Comparison of ENCODE assay signal across 7 mouse cellular contexts in the genomic region with DNA sequence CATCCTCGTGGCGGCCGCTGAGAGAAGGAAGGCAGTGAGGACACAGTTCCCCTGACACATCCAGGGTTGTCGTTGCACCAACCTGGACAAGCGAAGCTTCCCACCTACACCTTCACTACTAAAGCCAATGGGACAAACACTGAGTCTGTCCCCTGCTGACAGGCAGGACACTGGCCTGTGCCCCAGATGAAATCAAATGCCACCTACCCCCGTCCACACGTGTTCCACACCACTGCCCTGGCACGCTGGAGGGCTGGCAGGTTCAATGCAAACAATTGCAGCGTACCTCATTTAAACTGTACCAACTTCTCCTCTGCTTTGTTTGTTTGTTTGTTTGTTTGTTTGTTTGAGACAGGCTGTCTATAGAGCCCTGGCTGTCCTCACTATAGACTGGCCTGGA. TPM values are rescaled to one million over a fixed set of nuclear protein-coding genes. Genes with fewer than 3 reads are reported as not detected.
A peak's percentile ranks its signal among the peaks of the same experiment; 100 is the strongest.
DNase-seq lines count a peak whose midpoint lies in the region; ATAC-seq and TF ChIP-seq lines count a peak whose summit lies in the region.

No protein-coding gene starts in this region.

- peaks cover 57% of the 10 kb centered on the region for H3K4me1 ChIP-seq in megakaryocyte, embryonic 14.5 days
- peaks cover 58% of the 10 kb centered on the region for H3K4me1 ChIP-seq in forebrain, embryonic 16.5 days (replicated peaks; ENCODE audit: control insufficient read depth, insufficient read depth, low read length)
- H3K4me1 ChIP-seq in liver, embryonic 11.5 days (replicated peaks; ENCODE audit: control insufficient read depth, insufficient read depth, low read length) = peaks cover 55% of the 10 kb centered on the region
- H3K4me1 ChIP-seq in stomach, postnatal 0 days (replicated peaks; ENCODE audit: control insufficient read depth, insufficient read depth) = peaks cover 21% of the 10 kb centered on the region

- H3K9ac ChIP-seq in forebrain, embryonic 16.5 days (replicated peaks; ENCODE audit: low read depth, low read length) = no peak overlapping the region
- peak overlapping the region; percentile 6; the same call in 1 of the 2 replicates for H3K9ac ChIP-seq in liver, embryonic 11.5 days (ENCODE audit: low read depth, low read length)
- H3K9ac ChIP-seq in stomach, postnatal 0 days (ENCODE audit: low read length) = no peak overlapping the region; the same call in 1 of the 2 replicates

- no peaks in the 10 kb centered on the region for H3K27me3 ChIP-seq in megakaryocyte, embryonic 14.5 days (replicated peaks)
- H3K27me3 ChIP-seq in forebrain, embryonic 16.5 days (replicated peaks; ENCODE audit: control insufficient read depth, insufficient read depth, low read length) = no peaks in the 10 kb centered on the region
- no peaks in the 10 kb centered on the region for H3K27me3 ChIP-seq in liver, embryonic 11.5 days (replicated peaks; ENCODE audit: control insufficient read depth, insufficient read depth, low read length)
- H3K27me3 ChIP-seq in stomach, postnatal 0 days (ENCODE audit: control insufficient read depth, insufficient read depth, low read length) = no peaks in the 10 kb centered on the region

- no peak for DNase-seq in liver, embryonic 11.5 days (ENCODE audit: low spot score)
- no peak for DNase-seq in stomach, postnatal 0 days (ENCODE audit: low spot score)
- DNase-seq in adrenal gland, postnatal 4 days (ENCODE audit: low spot score in 2 of 2) = no peak
- no peak for DNase-seq in layer of hippocampus, adult 18-20 months (ENCODE audit: low spot score in 2 of 2)

- TF ChIP-seq EP300 in stomach, postnatal 0 days (optimal IDR thresholded peaks at IDR 0.05) = no peak

- H3K9me3 ChIP-seq in megakaryocyte, embryonic 14.5 days = no peaks in the 10 kb centered on the region
- H3K9me3 ChIP-seq in forebrain, embryonic 16.5 days (ENCODE audit: control insufficient read depth, low read length) = no peaks in the 10 kb centered on the region
- H3K9me3 ChIP-seq in liver, embryonic 11.5 days (ENCODE audit: control insufficient read depth, low read length) = no peaks in the 10 kb centered on the region
- no peaks in the 10 kb centered on the region for H3K9me3 ChIP-seq in stomach, postnatal 0 days (ENCODE audit: control insufficient read depth, low read length)

- peak overlapping the region; percentile 60 for H3K4me2 ChIP-seq in forebrain, embryonic 16.5 days (ENCODE audit: low read length)
- peak overlapping the region; percentile 85 for H3K4me2 ChIP-seq in liver, embryonic 11.5 days
- peak overlapping the region; percentile 66 for H3K4me2 ChIP-seq in stomach, postnatal 0 days (replicated peaks; ENCODE audit: low read depth)

- 72% methylated on average over 9 of the region's 9 CpGs for WGBS in forebrain, embryonic 16.5 days
- WGBS in liver, embryonic 11.5 days = 88% methylated on average over 9 of the region's 9 CpGs
- 68% methylated on average over 9 of the region's 9 CpGs for WGBS in stomach, postnatal 0 days

- peak overlapping the region; percentile 95 for H3K4me3 ChIP-seq in megakaryocyte, embryonic 14.5 days (replicated peaks)
- peak overlapping the region; percentile 47 for H3K4me3 ChIP-seq in forebrain, embryonic 16.5 days (replicated peaks; ENCODE audit: low read length)
- peak overlapping the region; percentile 66 for H3K4me3 ChIP-seq in liver, embryonic 11.5 days (ENCODE audit: low read depth, low read length)
- peak overlapping the region; percentile 46; the same call in 1 of the 2 replicates for H3K4me3 ChIP-seq in stomach, postnatal 0 days (ENCODE audit: low read depth, low read length)

- TF ChIP-seq CTCF in stomach, postnatal 0 days (IDR thresholded peaks at IDR 0.05; ENCODE audit: low read depth) = no peak

- peaks cover 32% of the 10 kb centered on the region for H3K36me3 ChIP-seq in megakaryocyte, embryonic 14.5 days (replicated peaks; ENCODE audit: low read length)
- H3K36me3 ChIP-seq in forebrain, embryonic 16.5 days (ENCODE audit: control insufficient read depth, insufficient read depth) = no peaks in the 10 kb centered on the region
- peaks cover 3% of the 10 kb centered on the region; the same call in 1 of the 2 replicates for H3K36me3 ChIP-seq in liver, embryonic 11.5 days (ENCODE audit: control insufficient read depth, insufficient read depth, low read length)
- no peaks in the 10 kb centered on the region for H3K36me3 ChIP-seq in stomach, postnatal 0 days (ENCODE audit: control insufficient read depth, insufficient read depth, low read length)

- no peak for ATAC-seq in megakaryocyte, adult 5-6 weeks (ENCODE audit: poor library complexity, severe bottlenecking)
- no peak for ATAC-seq in forebrain, embryonic 16.5 days
- no peak for ATAC-seq in liver, embryonic 11.5 days (replicated peaks; ENCODE audit: low FRiP score)
- no peak for ATAC-seq in stomach, postnatal 0 days (ENCODE audit: low FRiP score, low TSS enrichment)

- no peak overlapping the region; the same call in 1 of the 2 replicates for H3K27ac ChIP-seq in forebrain, embryonic 16.5 days (ENCODE audit: low read length)
- no peak overlapping the region for H3K27ac ChIP-seq in liver, embryonic 11.5 days (ENCODE audit: low read depth, low read length)
- H3K27ac ChIP-seq in stomach, postnatal 0 days (replicated peaks) = peak overlapping the region; percentile 61; the same call in 1 of the 2 replicates

RNA-seq across cellular contexts. Expression of a gene that starts 50.8 kb away (rescaled TPM):
- 30.5 and 59.7 TPM in 2 replicates for polyA plus RNA-seq in megakaryocyte, embryonic 14.5 days (2012; ENCODE audit: insufficient read depth, low replicate concordance)
- total RNA-seq in megakaryocyte, adult 5-6 weeks (2015) = 9.4 and 9.7 TPM in 2 replicates
- 26.4 and 29.7 TPM in 2 replicates for total RNA-seq in megakaryocyte, adult 5-6 weeks (2017)
- 74.3 and 79.0 TPM in 2 replicates for polyA plus RNA-seq in forebrain, embryonic 16.5 days (2015; fragmentation: Nextera tagmentation; extraction: Ambion mirVana)
- polyA plus RNA-seq in liver, embryonic 11.5 days (2014; fragmentation: Nextera tagmentation; extraction: Ambion mirVana) = 34.3 and 37.8 TPM in 2 replicates
- 38.5 and 42.1 TPM in 2 replicates for polyA plus RNA-seq in stomach, postnatal 0 days (2015; fragmentation: Nextera tagmentation; extraction: Ambion mirVana)
- 10 to 100 TPM; 57.6 to 59.9 TPM for total RNA-seq in adrenal gland, postnatal 4 days (2021)
- total RNA-seq in layer of hippocampus, adult 18-20 months (2021) = 10 to 100 TPM; 46.9 to 49.2 TPM
